8 mouse cellular contexts compared by ENCODE assay signal in the genomic region with DNA sequence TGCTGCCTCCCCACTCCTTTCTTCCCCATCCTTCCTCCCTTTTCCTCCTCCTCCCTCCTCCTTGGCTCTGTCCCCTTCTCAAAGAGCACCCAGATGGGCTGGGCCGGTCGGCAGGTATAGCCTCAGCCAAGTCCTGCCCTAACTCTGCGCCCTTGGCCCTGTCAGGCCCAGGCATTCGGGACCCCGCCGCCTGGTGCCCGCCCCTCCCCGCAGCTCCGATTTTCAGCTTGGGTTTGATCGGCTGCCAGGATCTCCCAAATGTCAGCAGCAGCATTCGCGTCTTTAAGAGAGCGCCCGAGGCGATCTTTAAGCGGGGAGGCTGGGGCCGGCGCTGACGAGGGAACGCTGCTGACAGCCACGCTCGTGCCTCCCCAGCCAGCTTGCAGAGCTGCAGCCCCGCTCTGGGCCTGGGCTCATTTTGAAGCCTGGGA.
DNase-seq lines count a peak whose midpoint lies in the region; ATAC-seq and TF ChIP-seq lines count a peak whose summit lies in the region.

No protein-coding gene starts in this region.

- intact Hi-C loops in gastrocnemius, adult 2 months (cut with DNase I) = no loop called here
- intact Hi-C loops in heart, postnatal 10 days (cut with DNase I) = no loop called here

- H3K27ac ChIP-seq in gastrocnemius, adult 2 months = peak overlapping the region; percentile 78
- peak overlapping the region; percentile 89 for H3K27ac ChIP-seq in embryonic facial prominence, embryonic 12.5 days

- under 1% methylated on average over 23 of the region's 23 CpGs for WGBS in embryonic facial prominence, embryonic 12.5 days

- no peaks in the 10 kb centered on the region for H3K27me3 ChIP-seq in embryonic facial prominence, embryonic 12.5 days

- H3K4me3 ChIP-seq in gastrocnemius, adult 2 months = peak overlapping the region; percentile 45; the same call in 1 of the 2 replicates
- H3K4me3 ChIP-seq in embryonic facial prominence, embryonic 12.5 days = no peak overlapping the region

- no peak; the same call in 1 of the 2 replicates for ATAC-seq in embryonic facial prominence, embryonic 12.5 days (ENCODE audit: insufficient number of reproducible peaks, insufficient read depth, low FRiP score, low TSS enrichment)
- no peak for ATAC-seq in monocyte, adult 5-6 weeks (replicated peaks; ENCODE audit: insufficient number of reproducible peaks, low FRiP score, low TSS enrichment, poor library complexity, severe bottlenecking)

- DNase-seq in gastrocnemius, adult 2 months = peak; percentile 68
- no peak for DNase-seq in gastrocnemius, adult 8-10 months (ENCODE audit: low spot score in 2 of 2)
- peak; percentile 71 to 72 for DNase-seq in heart, postnatal 10 days
- peak; percentile 73 for DNase-seq in kidney, postnatal 14 days
- peak; percentile 60 for DNase-seq in lung, postnatal 36 days
- peak; percentile 75 for DNase-seq in right cerebral cortex, postnatal 4 days

- no peak for TF ChIP-seq CTCF in gastrocnemius, adult 2 months (IDR thresholded peaks at IDR 0.05)

- peak overlapping the region; percentile 30 for H3K4me2 ChIP-seq in embryonic facial prominence, embryonic 12.5 days (replicated peaks)

- no peaks in the 10 kb centered on the region for H3K9me3 ChIP-seq in embryonic facial prominence, embryonic 12.5 days

- no peaks in the 10 kb centered on the region for H3K36me3 ChIP-seq in embryonic facial prominence, embryonic 12.5 days

- 0 out of 2 replicates have a peak overlapping the region, but pooled peaks have one; percentile 36 for H3K9ac ChIP-seq in embryonic facial prominence, embryonic 12.5 days

- peaks cover 48% of the 10 kb centered on the region for H3K4me1 ChIP-seq in embryonic facial prominence, embryonic 12.5 days

Comparison
In these comparisons a context has a peak if more than half of its experiments do, and no peak if none do; other contexts are left out.
1. DNase-seq: peak in gastrocnemius, adult 2 months (single experiment), heart, postnatal 10 days (2 of 2), kidney, postnatal 14 days (single experiment), lung, postnatal 36 days (single experiment) and right cerebral cortex, postnatal 4 days (single experiment); none in gastrocnemius, adult 8-10 months (0 of 2).